Mouse (Mus musculus): Measurements from ENCODE around the gene Wdr24.

Gene Wdr24

GRCm38 (mm10) chr17:25808028-25808427, 15.4 kb upstream of the Wdr24 start:
- DNase-seq: no peak

- peak; percentile 95 for DNase-seq
Measured at GRCm38 (mm10) chr17:25808789-25809605, 14.4 kb upstream of the Wdr24 start, which contains the start of gene Fbxl16. Fbxl16 (plus strand) TSS chr17:25809085.

GRCm38 (mm10) chr17:25809606-25810340, 13.7 kb upstream of the Wdr24 start:
- DNase-seq: peak; percentile 72

- no peak for DNase-seq
Measured at GRCm38 (mm10) chr17:25810890-25811289, 12.5 kb upstream of the Wdr24 start.

- peak; percentile 61 for DNase-seq
Measured at GRCm38 (mm10) chr17:25813471-25813870, 10.0 kb upstream of the Wdr24 start.

GRCm38 (mm10) chr17:25817662-25818061, 5.8 kb upstream of the Wdr24 start:
- no peak for DNase-seq

- no peak for DNase-seq
Measured at GRCm38 (mm10) chr17:25818851-25819780, 4.3 kb upstream of the Wdr24 start.

- no peak for DNase-seq
Measured at GRCm38 (mm10) chr17:25824362-25825142, 1.1 kb downstream of the Wdr24 start.

- no peak for DNase-seq
Measured at GRCm38 (mm10) chr17:25825311-25825710, 1.9 kb downstream of the Wdr24 start.

- DNase-seq: no peak
Measured at GRCm38 (mm10) chr17:25825984-25826570, 2.6 kb downstream of the Wdr24 start.

- no peak for DNase-seq
Measured at GRCm38 (mm10) chr17:25827011-25827410, 3.6 kb downstream of the Wdr24 start.

GRCm38 (mm10) chr17:25827546-25828222, 4.3 kb downstream of the Wdr24 start:
- no peak for DNase-seq

GRCm38 (mm10) chr17:25828223-25828594, 4.8 kb downstream of the Wdr24 start:
- DNase-seq: no peak

GRCm38 (mm10) chr17:25828712-25829557, 5.5 kb downstream of the Wdr24 start, which contains the start of gene Jmjd8:
Jmjd8 (plus strand) TSS chr17:25828867.
- peak; percentile 77 for DNase-seq

- no peak for DNase-seq
Measured at GRCm38 (mm10) chr17:25829558-25830017, 6.2 kb downstream of the Wdr24 start.

- no peak for DNase-seq
Measured at GRCm38 (mm10) chr17:25830200-25830753, 6.8 kb downstream of the Wdr24 start.

- DNase-seq: no peak
Measured at GRCm38 (mm10) chr17:25830806-25831431, 7.5 kb downstream of the Wdr24 start.

- DNase-seq: peak; percentile 64
Measured at GRCm38 (mm10) chr17:25831451-25832281, 8.2 kb downstream of the Wdr24 start.

Data from cerebellum, adult 8-10 months (tissue).